Mouse (Mus musculus) heart, embryonic 10.5 days (tissue): ENCODE measurements around the gene Spag6. TPM values are rescaled to one million over a fixed set of nuclear protein-coding genes. Genes with fewer than 3 reads are reported as not detected.

Source experiments
- DNase-seq: peaks from one replicate; pipeline ENCODE4 v3.0.0-alpha.2; 2017; ENCODE audit warnings: low spot score
- H3K27ac ChIP-seq: fragments of 300-500 bp; sonication (generic); 2 replicates; pipeline ENCODE4 v1.5.1; 2016; ENCODE audit warnings: mild to moderate bottlenecking
- H3K27me3 ChIP-seq: fragments of 300-500 bp; sonication (generic); 2 replicates; pipeline ENCODE4 v1.6.1; 2016; ENCODE audit warnings: mild to moderate bottlenecking; ENCODE audit not compliant: poor library complexity, insufficient read depth, severe bottlenecking
- H3K36me3 ChIP-seq: fragments of 300-500 bp; sonication (generic); 2 replicates; pipeline ENCODE4 v1.6.1; 2016; ENCODE audit warnings: mild to moderate bottlenecking, moderate library complexity
- H3K4me1 ChIP-seq: fragments of 300-500 bp; sonication (generic); 2 replicates; pipeline ENCODE4 v1.6.1; 2016; ENCODE audit warnings: mild to moderate bottlenecking
- H3K4me3 ChIP-seq: fragments of 300-500 bp; sonication (generic); 2 replicates; pipeline ENCODE4 v1.5.1; 2016; ENCODE audit warnings: mild to moderate bottlenecking, moderate library complexity
- H3K9me3 ChIP-seq: fragments of 300-500 bp; sonication (generic); 2 replicates; pipeline ENCODE4 v1.6.1; 2016; ENCODE audit warnings: mild to moderate bottlenecking, moderate library complexity
- WGBS: fragments of 180-500 bp; shearing (Covaris S2); methylation state at CpG from one replicate; pipeline ENCODE4 v1.1.7; 2016; 5-methylcytosine and 5-hydroxymethylcytosine counted together
- polyA plus RNA-seq: library from polyadenylated mRNA; unstranded; fragments of >200 nt; fragmentation: Nextera tagmentation; extraction: Ambion mirVana; gene quantifications from 2 replicates; pipeline ENCODE4 v1.2.1, GENCODE M21; 2016

Spag6 gene
- not detected in 2 replicates for polyA plus RNA-seq

GRCm38 (mm10) chr2:18693871-18694610, at the start of gene Spag6:
Gene Spag6 (plus strand): TSS chr2:18694032.
- Histone ChIP-seq H3K9me3 (no peaks in the 10 kb centered on the region), H3K4me3 (peak within 1 kb of the TSS; percentile 89), H3K36me3 (no peaks in the 10 kb centered on the region), H3K27ac (peak within 1 kb of the TSS; percentile 92), H3K4me1 (peaks cover 33% of the 10 kb centered on the region), H3K27me3 (peaks cover 84% of the 10 kb centered on the region)
- peak; percentile 87 for DNase-seq
- under 1% methylated on average over 61 of the region's 61 CpGs for WGBS

- no peak for DNase-seq
- no peaks in the 10 kb centered on the region for H3K36me3 ChIP-seq
- no peak overlapping the region for H3K27ac ChIP-seq
- no peak overlapping the region for H3K4me3 ChIP-seq
- H3K9me3 ChIP-seq = no peaks in the 10 kb centered on the region
- H3K27me3 ChIP-seq = no peaks in the 10 kb centered on the region
- H3K4me1 ChIP-seq = no peaks in the 10 kb centered on the region
- WGBS = 87% methylated on average over 4 of the region's 4 CpGs
Measured at GRCm38 (mm10) chr2:18648563-18648962, 45.3 kb upstream of the Spag6 start.

- Histone ChIP-seq H3K27me3 (no peaks in the 10 kb centered on the region), H3K27ac (no peak overlapping the region), H3K4me1 (no peaks in the 10 kb centered on the region), H3K9me3 (no peaks in the 10 kb centered on the region), H3K4me3 (no peak overlapping the region), H3K36me3 (no peaks in the 10 kb centered on the region)
- 56% methylated on average over 5 of the region's 5 CpGs for WGBS
- DNase-seq = no peak
Measured at GRCm38 (mm10) chr2:18654821-18655220, 39.0 kb upstream of the Spag6 start.

GRCm38 (mm10) chr2:18664003-18664402, 29.8 kb upstream of the Spag6 start:
- DNase-seq = no peak
- Histone ChIP-seq H3K4me1 (no peaks in the 10 kb centered on the region), H3K4me3 (no peak overlapping the region), H3K27me3 (peaks cover 7% of the 10 kb centered on the region), H3K36me3 (no peaks in the 10 kb centered on the region), H3K27ac (no peak overlapping the region), H3K9me3 (no peaks in the 10 kb centered on the region)
- 85% methylated on average over 3 of the region's 3 CpGs for WGBS

GRCm38 (mm10) chr2:18671041-18671440, 22.8 kb upstream of the Spag6 start:
- Histone ChIP-seq H3K36me3 (no peaks in the 10 kb centered on the region), H3K4me3 (no peak overlapping the region), H3K27me3 (peaks cover 47% of the 10 kb centered on the region), H3K4me1 (peaks cover 6% of the 10 kb centered on the region; the same call in 1 of the 2 replicates), H3K27ac (no peak overlapping the region), H3K9me3 (no peaks in the 10 kb centered on the region)
- WGBS = 8% methylated on average over 6 of the region's 6 CpGs
- no peak for DNase-seq

- peaks cover 45% of the 10 kb centered on the region for H3K27me3 ChIP-seq
- H3K9me3 ChIP-seq = no peaks in the 10 kb centered on the region
- H3K4me1 ChIP-seq = peaks cover 6% of the 10 kb centered on the region; the same call in 1 of the 2 replicates
- no peaks in the 10 kb centered on the region for H3K36me3 ChIP-seq
- WGBS = under 1% methylated on average over 90 of the region's 91 CpGs
- peak; percentile 94 for DNase-seq
- H3K4me3 ChIP-seq = peak within 1 kb of the TSS; percentile 91
- H3K27ac ChIP-seq = peak within 1 kb of the TSS; percentile 98
Measured at GRCm38 (mm10) chr2:18672133-18672765, 21.6 kb upstream of the Spag6 start, which contains the start of gene Commd3. Gene Commd3 (plus strand): TSS chr2:18672384.

GRCm38 (mm10) chr2:18672766-18673164, 21.1 kb upstream of the Spag6 start:
- under 1% methylated on average over 11 of the region's 11 CpGs for WGBS
- peaks cover 40% of the 10 kb centered on the region for H3K27me3 ChIP-seq
- H3K4me1 ChIP-seq = peaks cover 6% of the 10 kb centered on the region; the same call in 1 of the 2 replicates
- H3K36me3 ChIP-seq = no peaks in the 10 kb centered on the region
- H3K4me3 ChIP-seq = peak overlapping the region; percentile 91
- no peaks in the 10 kb centered on the region for H3K9me3 ChIP-seq
- peak; percentile 85 for DNase-seq
- H3K27ac ChIP-seq = peak overlapping the region; percentile 98

- no peaks in the 10 kb centered on the region for H3K9me3 ChIP-seq
- peaks cover 6% of the 10 kb centered on the region; the same call in 1 of the 2 replicates for H3K4me1 ChIP-seq
- H3K36me3 ChIP-seq = no peaks in the 10 kb centered on the region
- WGBS = 36% methylated on average over 4 of the region's 4 CpGs
- H3K4me3 ChIP-seq = no peak overlapping the region
- DNase-seq = no peak
- no peak overlapping the region for H3K27ac ChIP-seq
- peaks cover 48% of the 10 kb centered on the region for H3K27me3 ChIP-seq
Measured at GRCm38 (mm10) chr2:18673766-18674165, 20.1 kb upstream of the Spag6 start.

GRCm38 (mm10) chr2:18674193-18674902, 19.5 kb upstream of the Spag6 start:
- Histone ChIP-seq H3K4me3 (no peak overlapping the region), H3K9me3 (no peaks in the 10 kb centered on the region), H3K4me1 (peaks cover 6% of the 10 kb centered on the region; the same call in 1 of the 2 replicates), H3K36me3 (no peaks in the 10 kb centered on the region), H3K27ac (no peak overlapping the region), H3K27me3 (peaks cover 54% of the 10 kb centered on the region)
- 39% methylated on average over 4 of the region's 4 CpGs for WGBS
- DNase-seq = no peak

GRCm38 (mm10) chr2:18675681-18676456, 18.0 kb upstream of the Spag6 start:
- peak overlapping the region; percentile 96 for H3K27ac ChIP-seq
- H3K27me3 ChIP-seq = peaks cover 54% of the 10 kb centered on the region
- WGBS = 4% methylated on average over 42 of the region's 42 CpGs
- H3K4me3 ChIP-seq = peak overlapping the region; percentile 85
- no peaks in the 10 kb centered on the region for H3K9me3 ChIP-seq
- H3K4me1 ChIP-seq = peaks cover 13% of the 10 kb centered on the region
- no peak for DNase-seq
- H3K36me3 ChIP-seq = no peaks in the 10 kb centered on the region

GRCm38 (mm10) chr2:18676457-18676935, 17.3 kb upstream of the Spag6 start:
- Histone ChIP-seq H3K27ac (peak overlapping the region; percentile 96), H3K4me1 (peaks cover 18% of the 10 kb centered on the region), H3K9me3 (no peaks in the 10 kb centered on the region), H3K36me3 (no peaks in the 10 kb centered on the region), H3K27me3 (peaks cover 57% of the 10 kb centered on the region), H3K4me3 (peak overlapping the region; percentile 85)
- DNase-seq = peak; percentile 95
- WGBS = 8% methylated on average over 33 of the region's 64 CpGs

GRCm38 (mm10) chr2:18676936-18677491, 16.8 kb upstream of the Spag6 start, which contains the start of gene Bmi1:
Gene Bmi1 (plus strand): TSS chr2:18677018.
- peak within 1 kb of the TSS; percentile 85 for H3K4me3 ChIP-seq
- H3K36me3 ChIP-seq = no peaks in the 10 kb centered on the region
- no peak for DNase-seq
- H3K9me3 ChIP-seq = no peaks in the 10 kb centered on the region
- peak within 1 kb of the TSS; percentile 96 for H3K27ac ChIP-seq
- H3K27me3 ChIP-seq = peaks cover 63% of the 10 kb centered on the region
- WGBS = under 1% methylated on average over 42 of the region's 77 CpGs
- H3K4me1 ChIP-seq = peaks cover 18% of the 10 kb centered on the region
